Mouse (Mus musculus) B cell, adult 67 days (primary cell): Measurements from ENCODE around the gene Sprr2a1. TPM values are rescaled to one million over a fixed set of nuclear protein-coding genes. Genes with fewer than 3 reads are reported as not detected.

Experiments used
- total RNA-seq, 2 experiments: library from RNA; stranded (reverse); gene quantifications; 4 replicates each; pipeline ENCODE4 v1.2.4; 2023

Sprr2a1 gene
- total RNA-seq: not detected

GRCm38 (mm10) chr3:92215569-92215968, at the start of gene Sprr2a1, which contains the start of gene Sprr2a2:
Gene Sprr2a1, plus strand, starts transcription at chr3:92215799.
Gene Sprr2a2, plus strand, starts transcription at chr3:92215920.

Other genes with a start within 250 kb of the Sprr2a1 start
- gene Pglyrp3, start 201.2 kb upstream of the Sprr2a1 start, total RNA-seq: not detected
- gene Lor, start 132.7 kb upstream of the Sprr2a1 start, total RNA-seq: not detected
- gene Prr9, start 91.9 kb upstream of the Sprr2a1 start, total RNA-seq: not detected
- not detected for gene Lelp1, start 73.1 kb upstream of the Sprr2a1 start, total RNA-seq
- not detected for gene Sprr2a2, start 121 bp downstream of the Sprr2a1 start, total RNA-seq
- gene Sprr2a3, start 69.6 kb downstream of the Sprr2a1 start, total RNA-seq: not detected
- gene Sprr2b, start 100.8 kb downstream of the Sprr2a1 start, total RNA-seq: not detected
- not detected for gene Sprr2d, start 123.3 kb downstream of the Sprr2a1 start, total RNA-seq
- not detected for gene Sprr2e, start 136.3 kb downstream of the Sprr2a1 start, total RNA-seq
- not detected for gene Sprr2f, start 149.4 kb downstream of the Sprr2a1 start, total RNA-seq
- not detected for gene Sprr2h, start 169.9 kb downstream of the Sprr2a1 start, total RNA-seq
- gene Sprr2i, start 192.2 kb downstream of the Sprr2a1 start, total RNA-seq: not detected
- gene Sprr2j-ps, start 202.3 kb downstream of the Sprr2a1 start, total RNA-seq: not detected
- gene Gm9774, start 213.6 kb downstream of the Sprr2a1 start, total RNA-seq: 1 to 10 TPM; 1.6 to 2.5 TPM
- not detected for gene Sprr2k, start 216.8 kb downstream of the Sprr2a1 start, total RNA-seq
- gene Sprr1b, start 223.0 kb downstream of the Sprr2a1 start, total RNA-seq: not detected
- not detected for gene Sprr3, start 242.9 kb downstream of the Sprr2a1 start, total RNA-seq